Mouse (Mus musculus): Measurements from ENCODE around the gene Misp.
A peak's percentile ranks its signal among the peaks of the same experiment; 100 is the strongest.

Gene Misp

GRCm38 (mm10) chr10:79793738-79794490, 26.9 kb upstream of the Misp start:
- DNase-seq (ENCODE audit: extremely low spot score, low read depth, low spot score): no peak

GRCm38 (mm10) chr10:79794491-79794931, 26.3 kb upstream of the Misp start:
- DNase-seq (ENCODE audit: extremely low spot score, low read depth, low spot score): no peak

DNA sequence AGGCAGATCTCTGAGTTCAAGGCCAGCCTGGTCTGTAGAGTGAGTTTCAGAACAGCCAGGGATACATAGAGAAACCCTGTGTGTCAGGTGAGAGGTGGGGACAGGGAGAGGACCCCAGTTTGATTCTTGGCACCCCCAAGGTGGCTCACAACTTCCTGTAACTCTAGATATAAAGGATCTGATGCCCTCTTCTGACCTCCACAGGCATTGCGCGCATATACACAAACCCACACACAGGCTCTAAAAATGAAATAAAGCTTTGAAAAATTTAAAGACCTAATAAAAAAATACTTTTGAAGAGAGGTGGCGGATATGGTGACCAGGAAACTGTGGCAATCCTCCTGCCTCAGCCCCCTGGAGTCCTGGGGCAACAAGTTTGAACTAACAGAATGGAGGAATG, 24.9 kb upstream of the Misp start:
- no peak for DNase-seq (ENCODE audit: extremely low spot score, low read depth, low spot score)

DNA sequence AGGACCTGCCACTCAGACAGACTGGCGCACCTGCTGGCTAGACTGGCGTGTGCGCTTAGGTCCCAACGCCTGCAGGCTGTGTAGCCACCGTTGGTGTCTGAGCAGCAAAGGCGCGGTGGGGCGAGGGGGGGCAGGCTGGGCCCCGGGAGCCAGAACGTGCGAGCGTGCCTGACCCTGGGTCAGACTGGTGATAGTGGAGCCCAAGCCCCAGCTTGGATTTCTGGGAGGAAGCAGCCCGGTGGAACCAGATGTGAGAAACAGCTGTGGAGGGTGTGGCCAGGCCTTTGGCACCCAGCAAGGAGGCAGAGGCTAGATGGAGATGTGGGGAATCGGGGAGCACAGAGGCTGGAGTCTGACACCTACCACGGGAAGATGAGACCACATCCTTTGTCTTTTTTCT, 23.5 kb upstream of the Misp start:
- DNase-seq (ENCODE audit: extremely low spot score, low read depth, low spot score): no peak

GRCm38 (mm10) chr10:79798289-79798928, 22.4 kb upstream of the Misp start:
- DNase-seq (ENCODE audit: extremely low spot score, low read depth, low spot score): no peak

DNA sequence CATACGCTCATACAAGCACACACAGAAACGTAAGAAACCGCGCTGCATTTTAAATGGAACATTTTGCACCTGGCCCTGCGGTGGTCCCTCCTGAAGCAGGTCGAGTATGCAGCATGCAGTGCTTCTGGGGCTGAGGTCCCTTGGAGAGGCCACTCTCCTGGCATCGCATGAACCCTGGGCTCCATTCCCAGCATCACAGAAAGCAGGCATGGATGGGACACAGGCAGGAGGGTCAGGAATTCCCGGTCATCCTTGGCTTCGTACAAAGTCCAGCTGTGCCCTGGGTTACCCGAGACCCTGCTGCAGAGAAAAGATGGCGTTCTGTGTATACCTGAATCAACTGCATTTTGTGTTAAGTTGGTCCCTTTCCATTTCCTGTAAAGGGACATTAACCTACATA, 20.3 kb upstream of the Misp start:
- DNase-seq (ENCODE audit: extremely low spot score, low read depth, low spot score): no peak

DNA sequence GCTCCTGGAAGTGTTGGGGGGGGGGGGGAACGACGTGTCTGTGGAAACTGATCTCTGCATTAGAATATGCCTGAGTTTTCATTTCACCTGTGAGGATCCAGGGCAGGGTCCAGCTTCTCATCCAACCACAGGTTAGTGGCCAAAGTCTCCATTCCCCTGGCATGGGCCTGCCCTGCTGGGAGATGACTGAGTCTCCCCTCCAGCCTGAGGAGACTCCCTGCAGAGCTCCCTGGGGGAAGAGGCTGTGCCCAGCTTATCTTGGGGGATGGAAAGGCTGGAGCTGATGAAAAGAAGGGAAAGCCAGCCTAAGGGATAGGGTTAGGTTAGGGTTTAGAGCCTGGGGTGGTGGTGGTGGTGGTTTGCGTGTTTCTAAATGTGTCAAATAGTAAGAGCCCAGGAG, 19.0 kb upstream of the Misp start:
- DNase-seq (ENCODE audit: extremely low spot score, low read depth, low spot score): no peak

GRCm38 (mm10) chr10:79802331-79802971, 18.3 kb upstream of the Misp start:
- no peak for DNase-seq (ENCODE audit: extremely low spot score, low read depth, low spot score)

DNA sequence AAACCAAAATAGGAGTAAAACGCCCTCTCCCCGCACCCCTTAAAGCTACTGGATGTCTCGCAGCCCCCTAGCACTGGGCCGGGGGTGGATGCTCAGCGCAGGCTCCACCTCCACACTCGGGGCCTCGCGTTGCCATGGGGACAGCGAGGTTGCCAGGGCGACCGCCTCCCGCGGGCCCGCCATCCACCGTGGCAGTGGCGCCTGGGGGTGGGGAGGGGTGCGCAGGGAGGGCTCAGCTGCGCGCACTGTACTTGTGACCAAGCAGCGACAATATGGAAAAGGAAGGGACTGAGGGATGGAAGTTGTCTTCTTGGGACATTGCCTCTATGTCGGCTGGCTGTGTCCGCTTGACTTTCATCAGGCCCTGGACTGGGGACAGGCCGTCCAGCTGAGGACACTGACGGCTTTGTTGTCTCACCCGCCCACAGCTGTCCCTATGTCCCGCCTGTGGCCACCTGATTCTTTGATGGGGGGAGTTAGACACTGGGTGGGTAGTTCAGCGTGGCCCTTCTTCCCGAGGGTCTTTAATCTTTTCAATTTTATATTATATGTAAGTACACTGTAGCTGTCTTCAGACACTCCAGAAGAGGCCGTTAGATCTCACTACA, 17.0 kb upstream of the Misp start:
- peak; percentile 28 for DNase-seq (ENCODE audit: extremely low spot score, low read depth, low spot score)

DNA sequence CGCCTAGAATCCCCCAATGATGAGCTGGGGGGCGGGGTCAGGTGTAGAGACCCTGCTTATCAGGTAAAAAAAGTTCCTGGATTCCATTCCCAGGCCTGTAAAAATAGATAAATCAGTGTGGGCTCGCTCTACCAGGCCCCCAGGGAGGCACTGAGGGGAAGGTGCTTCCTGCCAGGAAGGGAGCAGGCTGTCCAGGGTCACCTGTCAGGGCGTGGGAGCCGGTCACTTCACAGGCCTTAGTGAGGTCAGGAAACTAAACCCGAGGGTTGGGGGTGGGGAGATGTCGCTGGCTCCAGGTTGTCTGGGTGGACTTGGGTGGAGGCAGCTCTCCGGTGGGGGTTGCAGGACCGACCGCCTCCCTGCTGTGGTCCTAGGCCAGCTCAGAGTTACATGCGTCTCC, 15.2 kb upstream of the Misp start:
- DNase-seq (ENCODE audit: extremely low spot score, low read depth, low spot score): no peak

DNA sequence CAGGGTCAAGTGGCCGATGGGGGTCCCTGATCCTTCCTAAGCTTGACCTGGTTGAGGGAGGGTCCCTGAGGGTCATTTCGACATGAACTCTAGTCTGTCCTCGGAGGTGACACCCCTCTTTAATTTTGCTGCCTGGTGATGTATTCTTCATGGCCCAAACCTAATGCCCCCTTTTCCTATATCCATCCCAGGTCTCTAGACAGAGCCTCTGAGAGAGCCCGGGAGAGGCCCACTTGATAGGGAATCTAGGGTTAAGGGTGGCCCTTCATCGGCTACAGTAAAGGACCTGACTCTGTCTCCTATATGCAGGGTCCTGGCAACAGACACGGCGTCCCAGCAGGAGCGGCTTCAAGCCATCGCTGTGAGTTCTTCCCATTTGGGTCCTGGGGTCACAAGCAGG, 14.5 kb upstream of the Misp start:
- no peak for DNase-seq (ENCODE audit: extremely low spot score, low read depth, low spot score)

DNA sequence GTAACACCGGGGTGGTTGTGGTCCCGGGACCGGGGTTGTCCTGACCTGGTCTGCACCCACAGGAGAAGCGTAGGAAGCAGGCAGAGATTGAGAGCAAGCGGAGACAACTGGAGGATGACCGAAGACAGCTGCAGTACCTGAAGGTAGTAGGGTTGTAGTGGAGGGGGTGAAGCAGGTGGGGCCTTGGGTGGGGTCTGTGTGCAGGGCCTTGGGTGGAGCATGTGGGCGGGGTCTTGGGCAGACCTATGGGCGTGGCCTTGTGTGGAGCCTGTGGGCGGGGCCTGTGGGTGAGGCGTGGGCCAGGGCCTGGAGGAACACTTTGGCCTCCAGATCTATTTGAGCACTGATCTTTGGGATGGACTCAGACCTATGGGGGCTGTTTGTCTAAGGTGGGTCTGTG, 13.8 kb upstream of the Misp start:
- DNase-seq (ENCODE audit: extremely low spot score, low read depth, low spot score): no peak

DNA sequence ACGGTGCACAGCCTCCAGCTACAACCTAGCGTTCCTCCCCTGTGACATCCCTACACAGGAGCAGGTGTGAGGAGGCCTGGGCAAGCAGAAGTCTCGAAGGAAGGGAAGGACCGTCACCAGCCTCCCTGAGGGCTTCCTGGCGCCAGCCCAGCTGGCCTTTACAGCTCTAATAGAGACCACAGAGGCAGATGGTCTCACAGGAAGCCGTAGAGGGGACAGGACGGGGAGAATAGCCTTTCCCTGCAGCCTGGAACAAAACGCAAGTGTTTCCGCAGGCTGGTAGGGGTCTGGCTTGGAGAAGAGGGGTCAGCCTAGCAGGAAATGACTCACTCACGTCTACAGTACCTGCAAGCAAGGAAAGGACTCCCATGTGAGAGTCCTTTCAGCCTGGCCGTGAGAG, 13.0 kb upstream of the Misp start:
- DNase-seq (ENCODE audit: extremely low spot score, low read depth, low spot score): no peak

DNA sequence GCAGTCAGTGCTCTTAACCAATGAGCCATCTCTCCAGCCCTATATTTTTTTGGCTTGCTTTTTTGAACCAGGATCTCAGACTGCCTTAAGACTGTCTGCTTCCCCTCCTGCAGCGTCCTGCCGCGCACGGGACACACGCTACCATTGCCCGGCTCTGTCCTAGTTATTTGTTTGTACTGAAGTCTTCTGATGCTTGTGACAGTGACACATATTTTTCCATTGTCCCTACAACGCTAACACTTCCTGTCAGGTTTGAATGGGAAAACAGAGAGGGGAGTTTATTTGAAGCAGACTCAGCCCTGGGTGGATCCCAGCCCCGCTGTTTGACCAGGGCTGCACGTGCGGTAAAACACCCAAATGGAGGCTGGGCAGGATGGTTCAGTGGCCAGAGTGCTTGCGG, 12.1 kb upstream of the Misp start:
- DNase-seq (ENCODE audit: extremely low spot score, low read depth, low spot score): no peak

- DNase-seq (ENCODE audit: extremely low spot score, low read depth, low spot score): peak; percentile 39
Observed at GRCm38 (mm10) chr10:79811736-79812637, 8.8 kb upstream of the Misp start.

GRCm38 (mm10) chr10:79814271-79814842, 6.4 kb upstream of the Misp start:
- no peak for DNase-seq (ENCODE audit: extremely low spot score, low read depth, low spot score)

DNA sequence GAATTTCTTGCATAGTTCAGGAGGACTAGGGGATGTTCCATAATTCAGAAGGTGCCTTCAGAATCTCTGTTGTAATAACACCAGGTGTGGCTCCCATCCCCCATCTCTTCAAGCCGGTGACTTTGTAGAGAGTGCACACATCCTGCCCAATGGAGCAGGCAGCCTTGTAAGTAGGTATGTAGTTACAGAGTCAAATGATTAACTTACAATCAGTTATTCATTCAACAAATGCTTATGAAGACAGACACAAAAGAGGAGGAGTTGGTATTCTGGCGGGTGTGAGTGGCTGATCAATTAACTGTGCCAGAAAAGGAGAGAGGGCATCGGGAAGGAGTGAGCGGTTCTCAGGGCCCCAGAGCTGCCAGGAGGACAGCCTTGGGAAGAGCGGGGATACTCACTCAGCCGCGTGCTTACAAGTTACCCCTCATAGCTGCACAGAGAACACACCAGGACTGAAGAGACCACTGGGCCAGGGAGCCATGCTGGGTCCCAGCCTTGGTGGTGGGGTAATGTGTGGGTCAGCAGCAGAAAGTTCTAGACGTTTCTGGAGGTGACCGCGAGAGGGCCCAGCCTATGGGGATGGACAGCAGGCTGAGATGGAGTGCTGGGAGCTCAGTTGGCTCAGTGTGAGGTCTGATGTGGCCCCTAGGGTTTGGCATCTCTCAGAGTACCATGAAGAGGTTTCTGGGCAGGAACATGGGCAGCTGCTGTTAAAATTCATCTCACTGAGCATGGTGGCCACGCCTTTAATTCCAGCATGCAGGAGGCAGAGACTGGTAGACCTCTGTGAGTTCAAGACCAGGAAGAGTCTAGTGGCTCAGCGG, 4.9 kb upstream of the Misp start:
- no peak for DNase-seq (ENCODE audit: extremely low spot score, low read depth, low spot score)

GRCm38 (mm10) chr10:79817111-79817510, 3.7 kb upstream of the Misp start:
- no peak for DNase-seq (ENCODE audit: extremely low spot score, low read depth, low spot score)

DNA sequence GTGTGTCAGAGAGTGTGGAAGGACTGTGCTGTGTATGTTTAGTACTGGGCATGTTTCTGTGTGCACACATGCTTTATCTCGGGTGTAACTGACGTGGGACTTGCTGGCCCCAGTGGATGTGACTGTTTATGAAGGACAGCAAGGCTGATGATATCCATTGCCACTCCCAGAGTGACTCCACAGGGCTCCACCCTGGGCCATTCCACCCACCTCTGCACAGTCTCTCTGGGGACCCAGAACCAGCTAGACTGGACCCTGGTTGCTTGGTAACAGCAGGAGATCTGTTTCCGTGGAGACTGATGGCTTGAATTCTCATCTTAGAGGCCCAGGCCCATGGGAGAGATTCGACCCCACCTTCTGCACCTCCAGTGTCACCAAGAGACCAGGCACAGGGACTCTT, 2.6 kb upstream of the Misp start:
- no peak for DNase-seq (ENCODE audit: extremely low spot score, low read depth, low spot score)

- no peak for DNase-seq (ENCODE audit: extremely low spot score, low read depth, low spot score)
Observed at GRCm38 (mm10) chr10:79819606-79820005, 1.2 kb upstream of the Misp start.
